Mouse (Mus musculus): Measurements from ENCODE around the gene Klf13. TPM values are rescaled to one million over a fixed set of nuclear protein-coding genes. Genes with fewer than 3 reads are reported as not detected.

Gene Klf13
- polyA plus RNA-seq, 1 experiment from 2014 or later, result 23.1 TPM

GRCm38 (mm10) chr7:63939397-63939951 is 759 bp upstream of the Klf13 start:
- under 1% methylated on average over 39 of the region's 39 CpGs for WGBS
- Histone ChIP-seq H3K4me2 (ENCODE audit: low read depth, low read length) (peak overlapping the region; percentile 75), H3K27me3 (replicated peaks; ENCODE audit: control insufficient read depth, insufficient read depth, low read length) (no peaks in the 10 kb centered on the region), H3K4me1 (ENCODE audit: control insufficient read depth, insufficient read depth, low read length) (peaks cover 14% of the 10 kb centered on the region; the same call in 1 of the 2 replicates), H3K27ac (ENCODE audit: low read length) (peak overlapping the region; percentile 98), H3K36me3 (ENCODE audit: control insufficient read depth, insufficient read depth, low read length) (no peaks in the 10 kb centered on the region), H3K9me3 (ENCODE audit: control insufficient read depth, low read length) (no peaks in the 10 kb centered on the region), H3K4me3 (ENCODE audit: low read length) (peak overlapping the region; percentile 80), H3K9ac (ENCODE audit: low read depth, low read length) (peak overlapping the region; percentile 92)
- peak; percentile 53 for ATAC-seq

DNA sequence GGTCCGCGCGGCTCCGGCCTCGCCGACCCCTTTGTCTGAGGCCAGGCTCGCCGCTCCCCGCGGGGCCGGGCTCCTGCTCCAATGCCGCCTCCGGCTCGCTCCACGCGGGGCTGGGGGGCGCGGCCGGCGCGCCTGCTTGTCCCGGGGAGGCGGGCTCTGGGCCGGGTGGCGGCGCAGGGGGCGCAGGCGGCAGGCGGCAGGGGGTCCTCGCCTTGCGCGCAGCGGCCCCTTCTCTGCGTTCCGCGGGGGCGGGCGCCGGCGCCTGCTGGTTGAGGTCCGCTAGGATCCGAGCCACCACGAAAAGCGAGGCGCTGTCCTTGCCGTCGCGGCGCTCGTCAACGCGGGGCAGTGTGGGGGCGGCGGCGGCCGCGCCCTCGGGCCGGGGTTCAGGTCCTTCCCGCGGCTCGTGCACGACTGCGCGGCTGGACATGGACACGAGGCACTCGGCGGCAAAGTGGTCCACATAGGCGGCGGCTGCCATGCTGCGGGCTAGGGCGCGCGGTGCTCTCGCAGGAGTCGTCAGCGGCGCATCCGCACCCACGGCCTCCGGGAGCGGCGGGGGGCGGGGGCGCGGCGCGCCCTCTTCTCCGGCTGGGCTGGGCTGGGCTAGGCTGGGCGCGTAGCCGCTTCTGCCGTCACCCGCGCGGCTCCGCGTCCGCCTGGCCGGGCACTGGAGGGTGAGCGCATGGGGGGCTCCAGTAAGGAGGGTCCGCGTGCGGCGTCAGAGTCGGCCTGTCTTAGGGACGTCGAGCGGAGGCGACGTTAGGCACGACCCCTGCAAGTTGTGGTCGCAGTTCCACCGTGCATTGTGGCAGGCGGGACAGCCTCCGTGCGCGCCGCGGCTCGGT is 425 bp downstream of the Klf13 start:
- peak; percentile 62 for ATAC-seq
- WGBS, result 0% methylated on average over 119 of the region's 121 CpGs

DNA sequence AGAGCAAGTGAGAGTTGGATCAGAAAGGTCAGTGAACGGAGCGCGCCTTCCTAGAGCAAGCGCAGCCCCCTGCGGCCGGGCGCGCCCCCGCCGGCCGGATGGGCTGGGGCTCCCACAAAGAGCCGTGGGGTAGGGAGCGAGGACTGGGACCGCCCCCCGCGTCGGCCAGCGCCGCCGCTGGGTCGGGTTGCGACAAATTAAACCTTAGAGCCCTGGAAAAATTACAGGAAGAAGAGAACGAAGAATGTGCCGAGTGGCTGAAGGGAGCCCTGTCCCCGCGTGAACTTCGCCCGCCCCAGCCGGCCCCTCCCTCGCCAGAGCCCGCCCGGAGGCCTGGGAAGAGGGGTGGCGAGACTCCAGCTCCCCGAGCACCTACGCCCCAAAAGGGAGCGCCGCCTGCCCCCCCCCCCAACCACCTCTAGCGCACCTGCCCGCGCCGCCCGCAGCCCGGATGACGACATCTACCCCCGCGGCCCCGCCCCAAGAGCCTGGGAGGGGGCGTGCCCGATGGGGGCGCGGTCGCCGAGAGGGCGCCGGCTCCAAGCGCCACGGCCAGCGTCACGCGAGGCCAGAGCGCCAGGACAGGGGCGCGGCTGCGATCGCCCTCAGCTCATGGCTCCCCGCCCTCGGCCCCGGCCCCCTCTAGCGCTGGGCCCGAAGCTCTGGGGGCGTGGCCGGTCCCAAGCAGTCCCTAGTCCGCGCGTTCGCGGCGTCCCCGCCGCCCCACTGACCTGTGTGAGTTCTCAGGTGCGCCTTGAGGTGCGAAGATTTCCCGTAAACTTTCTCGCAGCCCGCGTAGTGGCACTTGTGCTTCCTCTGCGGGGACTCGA is 1.3 kb downstream of the Klf13 start:
- peak; percentile 51 for ATAC-seq
- no peaks in the 10 kb centered on the region for H3K36me3 ChIP-seq (ENCODE audit: control insufficient read depth, insufficient read depth, low read length)
- peaks cover 14% of the 10 kb centered on the region; the same call in 1 of the 2 replicates for H3K4me1 ChIP-seq (ENCODE audit: control insufficient read depth, insufficient read depth, low read length)
- under 1% methylated on average over 64 of the region's 88 CpGs for WGBS
- H3K27ac ChIP-seq (ENCODE audit: low read length), result peak overlapping the region; percentile 98
- H3K9me3 ChIP-seq (ENCODE audit: control insufficient read depth, low read length), result no peaks in the 10 kb centered on the region
- H3K9ac ChIP-seq (ENCODE audit: low read depth, low read length), result peak overlapping the region; percentile 92
- peak overlapping the region; percentile 95 for H3K4me2 ChIP-seq (ENCODE audit: low read depth, low read length)
- H3K4me3 ChIP-seq (ENCODE audit: low read length), result peak overlapping the region; percentile 80
- H3K27me3 ChIP-seq (replicated peaks; ENCODE audit: control insufficient read depth, insufficient read depth, low read length), result no peaks in the 10 kb centered on the region

More for the DNA sequence above, 425 bp downstream of the Klf13 start:
- Histone ChIP-seq H3K4me2 (ENCODE audit: low read depth, low read length) (peak overlapping the region; percentile 95), H3K27me3 (replicated peaks; ENCODE audit: control insufficient read depth, insufficient read depth, low read length) (no peaks in the 10 kb centered on the region), H3K27ac (ENCODE audit: low read length) (peak overlapping the region; percentile 98), H3K9me3 (ENCODE audit: control insufficient read depth, low read length) (no peaks in the 10 kb centered on the region), H3K4me3 (ENCODE audit: low read length) (peak overlapping the region; percentile 80), H3K4me1 (ENCODE audit: control insufficient read depth, insufficient read depth, low read length) (peaks cover 14% of the 10 kb centered on the region; the same call in 1 of the 2 replicates), H3K36me3 (ENCODE audit: control insufficient read depth, insufficient read depth, low read length) (no peaks in the 10 kb centered on the region), H3K9ac (ENCODE audit: low read depth, low read length) (peak overlapping the region; percentile 92)

DNA sequence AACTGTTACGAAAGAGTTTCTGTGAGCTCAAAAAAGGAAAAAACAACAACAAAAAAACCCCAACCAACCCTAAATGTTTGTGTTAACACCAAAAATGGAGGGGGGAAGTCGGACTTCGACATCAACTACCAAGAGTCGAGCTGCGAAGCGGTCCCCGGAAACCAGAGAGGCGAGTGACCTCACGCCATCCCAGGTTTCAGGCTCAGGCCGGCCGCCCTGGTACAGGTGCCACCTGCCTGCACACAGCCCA is 1.8 kb downstream of the Klf13 start:
- Histone ChIP-seq H3K9ac (ENCODE audit: low read depth, low read length) (peak overlapping the region; percentile 92), H3K4me2 (ENCODE audit: low read depth, low read length) (peak overlapping the region; percentile 95), H3K27me3 (replicated peaks; ENCODE audit: control insufficient read depth, insufficient read depth, low read length) (no peaks in the 10 kb centered on the region), H3K36me3 (ENCODE audit: control insufficient read depth, insufficient read depth, low read length) (no peaks in the 10 kb centered on the region), H3K4me3 (ENCODE audit: low read length) (peak overlapping the region; percentile 80), H3K4me1 (ENCODE audit: control insufficient read depth, insufficient read depth, low read length) (peaks cover 14% of the 10 kb centered on the region; the same call in 1 of the 2 replicates), H3K27ac (ENCODE audit: low read length) (peak overlapping the region; percentile 98), H3K9me3 (ENCODE audit: control insufficient read depth, low read length) (no peaks in the 10 kb centered on the region)
- no peak for ATAC-seq
- under 1% methylated on average over 11 of the region's 11 CpGs for WGBS

DNA sequence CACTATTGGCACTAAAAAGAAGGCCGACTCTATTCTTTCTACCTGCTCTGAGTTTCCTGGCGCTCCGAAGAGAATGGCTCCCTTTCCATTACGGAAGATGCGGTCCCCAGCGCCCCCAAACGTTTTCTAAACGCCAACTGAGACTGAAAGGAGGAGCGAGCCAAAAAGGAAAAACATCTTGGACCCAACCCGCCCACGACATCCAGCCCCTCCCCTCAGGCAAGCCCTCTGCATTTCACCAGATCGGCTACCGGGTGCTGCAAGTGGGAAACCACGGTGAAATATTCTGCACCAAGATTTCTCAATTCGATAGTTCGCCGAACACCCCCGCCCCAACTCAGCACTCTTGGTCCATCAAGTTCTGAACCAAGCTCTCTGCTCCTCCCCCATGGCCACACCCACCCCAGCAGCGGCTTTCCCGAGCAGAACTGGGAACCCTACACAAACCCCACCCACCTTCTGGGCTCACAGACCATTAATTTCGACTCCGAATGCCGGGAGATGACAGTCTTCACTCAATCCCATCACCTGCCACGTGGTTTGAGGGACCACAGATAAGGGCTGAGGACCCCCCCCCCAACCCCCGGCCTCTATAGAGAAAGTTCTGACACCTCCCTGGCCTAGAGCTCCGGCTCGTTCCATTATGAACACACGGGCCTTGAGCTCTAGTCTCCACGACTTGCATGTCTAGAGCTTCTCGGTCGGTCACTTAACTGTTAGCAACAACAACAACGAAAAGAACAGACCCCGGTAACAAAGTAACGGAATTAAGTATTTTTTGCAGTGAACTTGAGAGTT is 2.3 kb downstream of the Klf13 start:
- peaks cover 14% of the 10 kb centered on the region; the same call in 1 of the 2 replicates for H3K4me1 ChIP-seq (ENCODE audit: control insufficient read depth, insufficient read depth, low read length)
- ATAC-seq, result no peak
- H3K36me3 ChIP-seq (ENCODE audit: control insufficient read depth, insufficient read depth, low read length), result no peaks in the 10 kb centered on the region
- no peaks in the 10 kb centered on the region for H3K27me3 ChIP-seq (replicated peaks; ENCODE audit: control insufficient read depth, insufficient read depth, low read length)
- H3K9ac ChIP-seq (ENCODE audit: low read depth, low read length), result peak overlapping the region; percentile 92
- under 1% methylated on average over 34 of the region's 34 CpGs for WGBS
- peak overlapping the region; percentile 80 for H3K4me3 ChIP-seq (ENCODE audit: low read length)
- peak overlapping the region; percentile 95 for H3K4me2 ChIP-seq (ENCODE audit: low read depth, low read length)
- H3K9me3 ChIP-seq (ENCODE audit: control insufficient read depth, low read length), result no peaks in the 10 kb centered on the region
- H3K27ac ChIP-seq (ENCODE audit: low read length), result peak overlapping the region; percentile 98

DNA sequence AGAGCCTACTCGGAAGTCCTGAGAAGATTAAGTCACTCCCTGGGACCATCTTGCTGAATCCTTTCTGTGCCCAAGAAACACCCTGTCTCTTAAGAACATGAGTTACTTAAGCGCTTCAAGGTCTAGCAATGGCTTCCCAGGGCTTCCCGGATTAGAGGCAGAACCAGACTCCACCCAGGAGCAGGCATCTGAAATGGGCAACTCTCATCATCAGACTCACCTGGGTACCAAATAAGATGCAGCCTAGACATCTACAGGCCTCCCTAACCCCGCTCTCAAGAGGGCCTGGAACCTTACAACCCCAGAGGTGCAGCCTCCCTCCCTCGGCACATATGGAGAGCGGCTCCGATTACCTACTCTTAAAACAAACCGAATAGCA is 2.9 kb downstream of the Klf13 start:
- peak overlapping the region; percentile 92 for H3K9ac ChIP-seq (ENCODE audit: low read depth, low read length)
- H3K27me3 ChIP-seq (replicated peaks; ENCODE audit: control insufficient read depth, insufficient read depth, low read length), result no peaks in the 10 kb centered on the region
- H3K4me3 ChIP-seq (ENCODE audit: low read length), result peak overlapping the region; percentile 80
- H3K4me2 ChIP-seq (ENCODE audit: low read depth, low read length), result peak overlapping the region; percentile 95
- peaks cover 14% of the 10 kb centered on the region; the same call in 1 of the 2 replicates for H3K4me1 ChIP-seq (ENCODE audit: control insufficient read depth, insufficient read depth, low read length)
- H3K9me3 ChIP-seq (ENCODE audit: control insufficient read depth, low read length), result no peaks in the 10 kb centered on the region
- no peak for ATAC-seq
- no peaks in the 10 kb centered on the region for H3K36me3 ChIP-seq (ENCODE audit: control insufficient read depth, insufficient read depth, low read length)
- H3K27ac ChIP-seq (ENCODE audit: low read length), result 0 out of 2 replicates have a peak overlapping the region, but pooled peaks have one; percentile 9
- WGBS, result 24% methylated on average over 8 of the region's 8 CpGs

- peaks cover 11% of the 10 kb centered on the region; the same call in 1 of the 2 replicates for H3K4me1 ChIP-seq (ENCODE audit: control insufficient read depth, insufficient read depth, low read length)
- H3K27ac ChIP-seq (ENCODE audit: low read length), result no peak overlapping the region
- WGBS, result 54% methylated on average over 1 of the region's 1 CpGs
Observed at GRCm38 (mm10) chr7:63934530-63934929, 4.2 kb downstream of the Klf13 start.

DNA sequence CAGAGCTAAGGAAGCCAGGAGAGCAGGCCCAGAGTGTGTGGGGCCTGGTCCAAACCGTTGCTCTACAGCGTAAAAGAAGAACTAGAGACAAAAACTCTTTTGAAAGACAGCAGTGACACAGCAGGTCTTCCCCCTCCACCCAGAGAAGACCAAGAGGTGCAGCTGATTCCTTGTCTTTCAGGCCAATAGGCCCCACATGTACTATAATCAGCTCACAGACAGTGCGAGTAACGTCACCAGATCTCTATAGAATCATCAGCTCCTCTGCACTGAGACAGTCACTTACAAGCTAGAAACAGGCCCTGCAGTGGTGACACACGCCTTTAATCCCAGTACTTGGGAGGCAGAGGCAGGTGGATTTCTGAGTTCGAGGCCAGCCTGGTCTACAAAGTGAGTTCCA is 4.8 kb downstream of the Klf13 start:
- Histone ChIP-seq H3K9me3 (ENCODE audit: control insufficient read depth, low read length) (no peaks in the 10 kb centered on the region), H3K4me1 (ENCODE audit: control insufficient read depth, insufficient read depth, low read length) (peaks cover 11% of the 10 kb centered on the region; the same call in 1 of the 2 replicates), H3K4me2 (ENCODE audit: low read depth, low read length) (no peak overlapping the region), H3K4me3 (ENCODE audit: low read length) (no peak overlapping the region), H3K9ac (ENCODE audit: low read depth, low read length) (no peak overlapping the region), H3K27ac (ENCODE audit: low read length) (no peak overlapping the region), H3K27me3 (replicated peaks; ENCODE audit: control insufficient read depth, insufficient read depth, low read length) (no peaks in the 10 kb centered on the region), H3K36me3 (ENCODE audit: control insufficient read depth, insufficient read depth, low read length) (no peaks in the 10 kb centered on the region)
- WGBS, result 85% methylated on average over 6 of the region's 6 CpGs
- no peak for ATAC-seq

More at GRCm38 (mm10) chr7:63934530-63934929, 4.2 kb downstream of the Klf13 start:
- no peak for ATAC-seq
- Histone ChIP-seq H3K4me2 (ENCODE audit: low read depth, low read length) (no peak overlapping the region), H3K36me3 (ENCODE audit: control insufficient read depth, insufficient read depth, low read length) (no peaks in the 10 kb centered on the region), H3K4me3 (ENCODE audit: low read length) (no peak overlapping the region), H3K27me3 (replicated peaks; ENCODE audit: control insufficient read depth, insufficient read depth, low read length) (no peaks in the 10 kb centered on the region), H3K9ac (ENCODE audit: low read depth, low read length) (no peak overlapping the region), H3K9me3 (ENCODE audit: control insufficient read depth, low read length) (no peaks in the 10 kb centered on the region)

All from intestine, embryonic 16.5 days (tissue).